Mouse (Mus musculus): ENCODE measurements around the gene Rhoc.

DNA sequence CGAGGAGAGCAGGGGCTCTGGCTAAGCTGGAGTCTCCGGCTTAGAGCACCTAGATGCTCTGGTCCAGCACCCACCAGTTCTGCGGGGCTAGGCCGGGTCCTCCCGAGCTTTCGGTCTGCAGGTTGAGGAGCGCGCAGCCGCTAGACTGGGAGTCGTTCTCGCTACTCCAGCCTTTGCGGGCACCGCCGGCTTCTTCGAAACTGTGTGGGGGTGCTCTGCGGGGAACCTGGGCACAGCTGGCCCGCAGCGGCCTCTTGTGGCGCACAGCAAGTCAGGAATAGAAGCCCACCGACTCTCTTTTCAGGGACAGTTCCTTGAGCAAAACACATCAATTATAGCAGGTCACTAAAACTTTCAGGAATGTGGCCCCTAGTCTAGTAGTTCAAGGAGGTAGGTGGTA, 10.8 kb upstream of the Rhoc start:
- TF ChIP-seq CTCF (conservative IDR thresholded peaks at IDR 0.05; ENCODE audit: low read length) (no peak; the same call in 1 of the 2 replicates), NANOG (IDR thresholded peaks at IDR 0.05; ENCODE audit: borderline replicate concordance, low read length) (no peak), POU5F1 (IDR thresholded peaks at IDR 0.05; ENCODE audit: borderline replicate concordance, low read length) (no peak)

Data from E14TG2a.4 (cell line).